Mouse (Mus musculus) layer of hippocampus, adult 8-10 months (tissue): ENCODE data around the gene Vwa8. TPM values are rescaled to one million over a fixed set of nuclear protein-coding genes. Genes with fewer than 3 reads are reported as not detected.

ENCODE experiments used
- DNase-seq, 2 experiments: peaks; one replicate each; pipeline ENCODE4 v3.0.0; 2022; ENCODE audit warnings: low spot score in 2 of 2
- total RNA-seq, 4 experiments: library from RNA; stranded (reverse); gene quantifications; 2 replicates each; pipeline ENCODE4 v1.2.4; 2022

Gene Vwa8
- total RNA-seq, 4 experiments from 2014 or later: 30.4 to 39.6 (median 34.1) TPM

DNA sequence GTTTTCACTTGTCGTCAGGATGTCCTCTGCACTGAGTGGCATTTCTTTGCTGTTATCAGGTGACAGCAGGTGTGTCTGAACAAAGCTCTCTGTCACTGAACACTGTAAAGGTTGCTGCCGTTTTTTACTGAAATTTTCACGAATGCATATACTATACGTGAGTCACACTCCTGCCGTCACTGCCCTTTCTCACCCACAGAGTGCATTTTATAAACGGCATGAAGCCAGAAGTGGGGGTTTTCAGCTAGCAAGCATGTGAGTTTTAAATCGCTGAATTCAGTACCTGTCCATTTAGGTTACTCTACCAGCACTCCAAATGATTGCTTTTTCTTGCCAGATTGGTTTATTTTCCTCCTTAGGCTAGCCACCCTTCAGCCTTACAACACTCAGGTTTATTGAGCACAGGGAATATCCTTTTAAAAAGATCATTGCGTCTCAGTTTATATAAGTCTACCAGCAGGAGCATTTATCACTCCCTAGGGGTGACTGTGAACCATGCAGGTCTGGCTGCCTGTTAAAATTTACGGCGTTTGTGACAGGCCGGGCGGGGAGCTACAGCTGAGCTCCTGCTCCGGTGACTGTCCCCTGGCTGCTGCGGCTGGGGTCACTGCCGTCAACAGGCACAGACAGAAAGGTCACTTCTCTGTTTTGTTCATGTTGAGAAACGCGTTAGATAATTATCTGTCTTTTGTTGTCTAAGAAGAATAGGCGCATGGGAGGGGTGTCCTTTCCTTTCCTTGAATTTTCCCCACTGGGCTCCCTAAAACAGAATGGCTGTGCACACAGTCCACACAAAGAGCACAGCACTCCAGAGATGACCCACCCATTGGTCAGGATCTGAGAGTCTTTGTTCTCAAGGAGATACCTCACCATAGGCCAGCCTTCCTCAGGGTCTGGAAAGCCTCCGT is 291.3 kb downstream of the Vwa8 start:
- DNase-seq: no peak

DNA sequence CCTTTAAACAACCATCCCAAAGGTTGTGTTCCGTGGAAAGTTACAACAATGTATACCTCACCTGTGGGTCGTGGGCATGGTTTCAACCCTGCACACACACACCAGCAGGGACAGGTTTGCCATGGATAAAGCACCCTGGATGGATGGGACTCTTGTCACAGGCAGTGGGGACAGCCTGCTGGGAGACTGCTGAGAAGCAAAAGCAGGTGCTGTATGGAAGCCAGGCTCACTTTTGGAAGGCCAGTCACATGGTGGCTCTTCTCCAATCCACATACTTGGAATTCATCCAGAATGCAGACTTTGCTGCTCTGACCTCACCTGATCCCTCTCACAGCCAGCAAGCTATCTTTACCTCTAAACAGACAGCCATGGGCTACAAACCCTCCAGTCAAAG is 292.0 kb downstream of the Vwa8 start:
- no peak for DNase-seq

DNA sequence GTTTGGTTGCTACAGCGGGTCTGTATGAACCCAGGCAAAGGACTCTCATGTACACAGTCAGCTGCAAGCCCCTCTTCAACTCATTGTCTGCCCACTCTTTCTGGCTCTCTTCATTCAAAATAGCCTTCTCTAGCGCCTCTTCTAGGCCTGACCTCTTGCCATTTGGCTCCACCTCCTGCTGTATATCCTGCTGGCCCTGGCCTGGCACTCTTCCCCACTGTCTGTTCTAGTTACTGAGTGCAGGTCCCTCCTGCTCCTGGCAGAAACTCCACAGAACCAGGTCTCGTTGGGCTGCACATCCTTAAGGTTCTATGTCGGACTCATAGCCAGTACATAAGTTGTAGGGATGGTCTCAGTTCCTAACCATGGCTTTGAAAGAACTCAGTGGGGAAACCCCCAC is 293.5 kb downstream of the Vwa8 start:
- no peak for DNase-seq

DNA sequence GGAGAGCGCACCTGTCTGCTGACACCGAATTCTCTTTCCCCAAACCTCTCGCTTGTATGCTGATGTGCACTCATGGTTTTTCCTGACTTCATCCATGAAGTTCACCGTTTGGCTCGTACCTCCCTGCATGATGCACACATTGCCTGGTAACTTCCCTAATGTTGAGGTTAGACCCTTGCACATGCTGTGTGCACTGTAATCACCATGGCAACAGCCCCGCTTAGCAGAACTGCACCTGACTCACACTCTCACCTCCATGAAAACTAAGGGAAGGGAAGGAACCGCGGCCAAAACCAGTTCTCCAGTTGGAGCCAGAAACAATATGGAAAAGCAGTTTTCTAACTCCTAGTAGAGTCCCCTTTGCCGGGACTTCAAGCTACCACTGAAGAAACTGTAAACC is 294.8 kb downstream of the Vwa8 start:
- DNase-seq: no peak

DNA sequence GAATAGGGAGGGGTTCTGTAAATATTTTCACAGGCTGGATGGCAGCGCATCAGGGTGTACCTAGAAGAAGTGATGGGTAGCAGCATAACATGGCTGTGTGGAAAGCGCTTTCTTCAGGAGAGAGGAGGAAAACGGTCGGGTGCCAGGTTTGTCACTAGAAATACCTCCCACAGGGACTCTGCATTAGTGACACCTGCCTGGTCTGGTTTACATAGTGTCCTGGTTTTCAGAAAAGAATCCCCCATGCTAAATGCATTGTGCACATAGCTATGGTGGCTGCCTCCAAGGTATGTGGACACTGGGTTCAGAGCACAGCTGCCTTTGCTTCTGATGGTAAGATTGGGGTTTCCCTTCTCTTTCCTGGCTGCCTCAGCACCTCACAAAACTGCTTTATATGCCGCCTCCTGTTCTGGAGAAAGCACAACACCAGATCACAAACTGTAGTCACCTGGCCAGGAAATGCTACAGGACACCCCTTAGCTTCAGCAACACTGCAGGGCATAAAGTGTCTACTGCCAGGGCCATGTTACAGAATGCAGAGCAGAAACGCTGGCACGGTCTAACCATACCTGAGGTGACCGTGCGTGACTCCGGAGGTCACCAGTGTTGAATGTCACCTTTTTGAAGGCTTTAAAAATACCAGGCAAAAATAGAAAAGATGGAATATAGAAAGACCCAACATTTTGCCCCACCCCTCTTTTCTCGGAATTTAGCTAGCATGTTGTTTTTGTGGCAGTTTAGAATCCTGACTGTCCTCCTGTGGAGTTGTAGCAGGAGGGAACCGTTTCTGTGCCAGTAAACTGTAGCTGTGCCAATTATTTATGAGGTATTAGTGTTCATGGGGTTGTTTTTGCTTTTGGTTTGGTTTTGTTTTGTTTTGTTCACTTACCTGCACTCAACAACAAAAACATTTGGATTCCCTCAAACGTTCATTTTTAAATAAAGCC is 295.7 kb downstream of the Vwa8 start:
- no peak for DNase-seq

DNA sequence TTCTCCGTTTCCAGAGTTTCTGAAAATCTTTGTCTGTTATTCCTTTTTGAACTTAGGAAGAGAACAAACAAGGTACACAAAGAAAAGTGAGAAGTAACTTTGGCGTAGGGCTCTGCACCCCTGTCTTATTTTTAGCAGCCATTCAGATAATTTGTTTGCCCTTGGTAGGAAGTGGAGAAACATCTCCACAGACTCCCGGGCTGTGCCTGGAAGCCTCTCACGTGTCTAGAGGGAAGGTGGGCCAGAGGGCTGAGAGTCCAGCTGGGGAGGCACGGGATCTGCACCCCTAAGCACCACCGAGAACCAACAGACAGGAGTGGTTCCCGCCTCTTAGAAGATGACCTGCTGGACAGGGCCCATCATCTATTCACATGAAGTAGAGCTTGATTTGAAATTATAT is 302.9 kb downstream of the Vwa8 start:
- no peak for DNase-seq

DNA sequence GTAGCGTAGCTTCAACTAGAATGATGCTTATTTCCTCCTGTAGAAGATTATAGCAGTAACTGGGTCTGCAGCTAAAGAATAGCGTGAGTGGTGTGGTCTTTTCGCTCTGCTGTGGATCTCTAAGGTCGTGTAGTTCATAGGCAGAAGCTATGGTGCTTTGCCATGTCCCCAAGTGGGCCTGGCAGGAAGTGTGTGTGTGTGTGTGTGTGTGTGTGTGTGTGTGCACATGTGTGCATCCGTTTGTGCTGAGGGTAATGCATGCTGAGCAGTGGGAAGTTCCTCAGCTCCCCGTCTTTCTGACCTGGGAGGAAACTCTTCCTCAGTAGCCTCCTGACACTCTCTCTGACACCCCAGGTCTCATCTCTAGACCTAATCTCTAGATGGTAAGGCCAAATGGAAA is 305.0 kb downstream of the Vwa8 start:
- DNase-seq: no peak

DNA sequence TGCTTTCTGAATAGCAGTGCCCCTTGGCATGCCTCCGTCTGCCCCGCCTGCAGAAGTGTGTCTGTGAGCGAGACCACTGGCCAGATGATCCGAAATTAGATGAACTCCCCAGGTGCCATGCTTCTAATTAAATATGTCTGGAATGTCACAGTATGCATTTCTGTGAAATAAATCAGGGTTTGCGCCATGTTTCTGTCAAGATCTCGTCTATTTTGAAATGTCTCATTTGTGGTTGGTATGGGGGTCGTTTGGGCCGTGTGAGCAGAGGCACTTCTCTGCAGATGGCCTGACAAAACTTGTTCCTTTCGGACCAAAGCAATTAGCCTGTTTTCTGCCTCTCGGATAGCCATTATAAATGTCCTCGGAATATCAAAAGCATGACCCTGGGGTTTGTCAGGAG is 306.1 kb downstream of the Vwa8 start:
- DNase-seq: no peak

DNA sequence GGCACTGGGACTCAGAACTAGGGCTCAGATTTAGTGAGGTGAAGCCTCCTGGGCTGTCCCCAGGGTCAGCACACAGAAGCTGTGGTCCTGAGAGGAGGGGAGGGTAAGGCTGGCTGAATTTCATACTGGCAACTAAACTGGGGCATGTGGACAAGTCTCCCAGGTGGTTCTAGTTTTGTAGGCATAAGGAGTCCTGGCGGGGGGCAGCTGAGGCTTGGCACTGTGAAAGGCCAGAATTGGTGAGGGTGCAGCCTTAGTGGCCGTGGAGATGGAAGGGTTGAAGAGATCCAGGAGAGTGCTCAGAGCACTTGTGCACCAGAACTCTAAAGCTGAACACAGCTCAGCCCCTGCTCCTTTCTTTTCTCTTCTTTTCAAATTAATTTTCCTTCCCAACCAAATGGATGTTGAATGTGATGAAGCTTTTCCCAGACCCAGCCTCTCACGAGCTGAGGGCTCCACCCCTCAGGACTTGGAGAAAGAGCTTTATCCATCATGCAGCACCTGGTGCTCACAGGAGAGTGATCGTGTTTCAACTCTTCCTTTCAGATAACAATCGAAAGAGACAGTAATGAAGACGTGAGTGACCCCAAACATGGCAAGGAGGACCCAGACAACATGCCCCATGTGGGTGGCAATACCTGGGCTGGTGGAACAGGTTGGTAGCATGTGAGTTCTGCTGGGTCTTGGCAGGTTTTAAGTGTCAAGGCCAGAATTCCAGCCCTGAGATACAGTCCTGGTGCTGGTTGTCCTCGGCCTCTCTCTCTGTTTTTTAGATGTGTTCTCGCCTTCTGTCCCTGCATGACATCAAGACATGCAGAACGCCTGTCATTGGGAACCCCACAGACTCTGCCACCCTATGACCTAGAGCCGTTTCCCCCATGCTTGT is 307.9 kb downstream of the Vwa8 start:
- no peak for DNase-seq

DNA sequence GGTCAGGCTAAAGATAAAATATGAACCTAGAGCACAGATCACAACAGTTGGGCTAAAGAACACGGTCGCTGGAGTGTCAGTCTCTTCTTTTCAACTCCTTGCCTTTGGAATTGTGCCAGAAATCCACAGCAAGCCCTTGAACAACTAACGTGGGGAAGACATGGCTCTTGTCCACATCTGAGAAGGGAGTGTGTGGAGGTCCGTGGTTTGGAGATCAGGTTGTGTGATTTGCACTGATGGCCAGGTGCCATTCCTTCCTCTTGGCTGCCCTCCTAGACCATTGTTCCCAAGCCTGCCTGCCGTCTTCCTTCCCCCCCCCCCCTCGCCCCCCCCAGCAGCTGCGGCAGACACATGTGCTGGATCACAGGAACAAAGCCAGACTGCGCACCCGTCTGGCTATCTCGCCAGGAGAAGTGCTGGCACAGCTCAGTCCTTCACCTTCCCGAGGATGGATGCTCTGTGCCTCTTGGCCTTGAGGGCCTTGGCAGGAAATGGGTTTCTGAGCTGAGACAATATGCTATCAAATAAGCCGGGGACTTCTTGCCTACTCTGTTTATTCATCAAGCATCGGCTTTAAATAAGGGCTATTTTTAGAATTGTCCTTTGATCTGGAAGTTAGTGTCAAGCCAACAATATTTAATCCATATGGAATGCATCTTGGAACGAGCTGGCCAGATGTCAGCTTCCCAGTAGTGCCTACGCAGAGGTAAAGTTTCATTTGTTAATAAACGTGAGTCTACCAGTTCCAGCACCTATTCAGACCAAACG is 308.8 kb downstream of the Vwa8 start:
- no peak for DNase-seq

DNA sequence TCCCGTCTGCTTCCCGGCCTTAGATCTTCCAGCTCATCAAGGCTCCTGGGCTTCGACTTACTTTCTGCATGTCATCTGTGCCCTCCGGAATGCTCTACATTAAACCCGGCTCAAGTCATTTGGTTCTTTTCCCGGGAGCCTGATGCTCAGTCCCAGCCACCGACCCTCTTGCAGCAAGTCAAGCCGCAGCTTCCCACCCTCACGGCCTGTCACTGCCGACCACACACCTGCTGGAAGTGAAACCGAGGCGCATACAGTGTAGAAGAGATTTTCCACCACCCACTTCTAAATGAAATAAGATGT is 309.3 kb downstream of the Vwa8 start:
- DNase-seq: no peak

DNA sequence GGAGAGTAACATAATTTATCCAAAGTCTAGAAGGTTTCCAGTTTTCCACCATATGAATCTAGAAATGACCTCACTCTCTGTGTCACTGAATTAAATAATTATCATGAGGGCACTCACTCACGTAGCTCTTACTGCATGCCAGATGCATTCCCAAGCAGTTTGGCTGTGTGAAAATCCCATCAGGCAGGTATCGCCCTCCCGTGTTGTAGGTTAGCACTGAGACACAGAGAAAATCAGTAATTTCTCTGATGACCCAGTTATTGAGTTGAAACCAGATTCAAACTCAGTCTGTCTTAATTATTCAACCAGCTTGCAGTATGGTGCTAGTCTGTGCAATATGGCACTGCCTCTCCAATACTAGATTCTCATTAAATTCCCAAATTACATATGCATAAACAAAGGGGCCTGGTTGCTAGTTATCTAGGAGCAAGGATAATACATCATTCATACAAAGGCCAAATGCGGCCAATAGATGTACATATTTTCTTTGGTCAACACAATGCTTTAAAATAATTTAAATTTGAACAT is 309.9 kb downstream of the Vwa8 start:
- DNase-seq: no peak

DNA sequence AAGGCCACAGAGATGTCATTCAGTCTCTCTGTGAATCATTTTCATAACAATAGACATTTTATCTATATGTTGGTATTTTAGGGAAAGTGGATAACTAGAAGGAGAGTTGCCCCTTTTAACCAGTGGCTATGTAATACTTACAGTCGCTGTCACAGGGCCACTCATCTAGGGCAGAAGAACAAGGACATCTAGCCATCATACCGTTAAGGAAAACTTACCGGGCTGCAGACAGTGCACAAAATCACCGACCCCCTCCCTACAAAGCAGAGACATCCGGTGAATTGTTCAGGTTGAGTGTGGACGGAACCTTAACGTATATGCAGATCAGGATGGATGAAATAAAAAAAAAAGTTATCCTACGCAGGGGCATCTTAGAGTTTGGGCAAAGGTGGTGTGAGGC is 310.6 kb downstream of the Vwa8 start:
- no peak for DNase-seq

DNA sequence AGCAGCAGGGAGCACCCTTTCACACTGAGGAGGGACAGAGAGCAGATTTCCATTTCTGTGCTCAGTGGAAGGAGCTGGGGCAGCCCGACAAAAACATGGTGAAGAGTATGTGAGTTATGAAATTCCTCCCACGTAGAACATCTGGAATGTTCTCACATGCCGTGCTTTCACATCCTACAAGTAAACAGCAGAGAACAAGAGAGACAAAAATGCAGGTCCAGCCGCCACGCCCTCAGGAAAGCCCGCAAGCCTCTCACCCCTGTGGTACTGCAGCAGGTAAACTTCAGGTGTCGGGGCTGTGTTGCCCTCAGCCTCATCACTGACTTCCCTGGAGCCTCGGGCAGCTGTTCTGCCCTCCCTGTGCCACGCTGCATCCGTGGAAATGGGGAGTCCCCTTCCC is 311.6 kb downstream of the Vwa8 start:
- no peak for DNase-seq

DNA sequence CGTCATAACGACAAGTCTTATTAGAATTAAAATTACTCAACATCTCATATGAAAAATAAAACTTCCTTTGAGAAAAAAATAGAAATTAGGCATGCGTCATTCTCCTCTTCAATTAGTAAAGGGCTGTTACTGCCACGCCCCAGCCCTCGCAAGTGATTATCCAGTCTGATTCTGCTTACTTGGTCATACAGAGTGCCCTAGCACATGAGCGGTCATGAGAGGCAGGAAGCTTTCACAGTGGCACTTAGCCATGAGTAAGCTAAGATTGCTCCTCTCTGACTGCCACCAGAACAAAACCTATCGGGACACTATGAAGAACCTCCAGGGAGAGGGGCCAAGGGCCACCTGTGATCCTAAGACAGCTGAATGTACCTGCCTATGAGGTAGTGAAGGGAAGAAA is 312.1 kb downstream of the Vwa8 start:
- no peak for DNase-seq

DNA sequence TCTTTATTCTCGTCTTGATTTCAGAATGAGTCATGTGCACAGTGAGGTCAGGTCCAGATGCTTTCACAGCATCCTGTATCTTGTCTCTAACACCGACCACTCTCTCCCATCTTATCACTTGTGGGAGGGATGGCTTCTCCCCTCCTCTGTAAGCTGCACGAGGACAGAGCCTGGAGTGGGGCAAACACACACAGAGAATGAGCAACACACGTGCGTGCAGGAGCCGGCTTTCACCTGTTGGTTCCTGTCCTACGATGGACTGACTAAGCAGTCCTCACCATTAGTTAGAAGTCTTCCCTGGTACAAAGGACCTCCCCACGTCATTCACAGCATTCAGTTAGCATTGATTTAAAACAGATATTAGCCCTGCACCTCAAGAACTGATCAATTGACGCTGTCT is 312.9 kb downstream of the Vwa8 start:
- no peak for DNase-seq

DNA sequence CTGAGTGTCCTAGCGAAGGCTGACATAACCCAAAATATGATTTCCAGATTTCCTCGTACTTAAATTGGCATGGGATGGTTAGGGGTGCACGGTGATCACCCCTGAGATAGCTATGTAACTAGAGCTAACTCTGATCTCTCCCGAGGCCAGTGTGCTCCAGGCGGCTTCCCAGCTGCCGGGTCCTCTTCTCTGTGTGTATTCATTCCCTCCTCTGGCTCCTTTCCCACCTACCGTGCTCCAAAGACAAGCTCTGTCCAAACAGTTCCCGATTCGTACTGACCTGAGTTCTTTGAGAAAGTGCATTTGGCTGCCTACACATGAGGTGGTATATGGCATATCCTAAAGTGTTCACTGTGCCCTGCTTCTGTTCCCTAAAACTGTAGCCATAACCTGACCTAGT is 313.8 kb downstream of the Vwa8 start:
- no peak for DNase-seq

DNA sequence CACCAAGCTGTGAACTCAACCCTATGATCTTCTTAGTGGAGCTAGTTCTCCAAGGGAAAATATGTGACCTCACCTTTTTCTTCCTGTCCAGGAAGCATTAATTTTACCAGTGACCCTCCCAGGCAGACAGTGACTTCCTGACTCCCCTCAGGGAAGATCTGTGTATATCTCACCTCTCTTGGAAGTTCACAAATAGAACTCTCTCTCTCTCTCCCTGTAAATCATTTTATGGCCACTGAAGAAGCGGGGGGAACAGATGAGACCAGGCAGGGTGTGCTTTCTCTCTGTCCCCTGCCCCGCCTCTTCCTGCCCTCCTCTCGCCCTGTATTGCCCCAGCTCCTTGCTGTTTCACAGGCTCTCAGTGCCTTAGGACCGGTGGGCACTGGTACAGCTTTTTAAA is 315.5 kb downstream of the Vwa8 start:
- DNase-seq: no peak

DNA sequence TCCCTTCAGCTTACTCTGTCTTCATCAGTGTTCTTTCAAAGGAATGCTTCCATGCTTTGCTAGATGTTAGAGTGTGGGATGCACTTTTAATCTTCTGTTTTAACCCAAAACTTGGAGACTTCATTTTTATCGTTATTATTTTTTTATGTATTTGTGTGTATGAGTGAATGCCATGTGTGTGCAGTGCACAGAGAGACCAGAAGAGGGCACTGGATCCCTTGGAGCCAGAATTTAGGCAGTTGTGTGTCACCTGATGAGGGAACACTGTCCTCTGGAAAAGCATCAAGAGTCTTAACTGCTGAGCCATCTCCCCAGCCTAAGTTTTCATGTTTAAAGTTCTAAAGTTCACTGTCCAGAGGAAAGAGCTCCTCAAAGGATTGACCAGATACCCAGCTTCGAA is 316.1 kb downstream of the Vwa8 start:
- DNase-seq: no peak

DNA sequence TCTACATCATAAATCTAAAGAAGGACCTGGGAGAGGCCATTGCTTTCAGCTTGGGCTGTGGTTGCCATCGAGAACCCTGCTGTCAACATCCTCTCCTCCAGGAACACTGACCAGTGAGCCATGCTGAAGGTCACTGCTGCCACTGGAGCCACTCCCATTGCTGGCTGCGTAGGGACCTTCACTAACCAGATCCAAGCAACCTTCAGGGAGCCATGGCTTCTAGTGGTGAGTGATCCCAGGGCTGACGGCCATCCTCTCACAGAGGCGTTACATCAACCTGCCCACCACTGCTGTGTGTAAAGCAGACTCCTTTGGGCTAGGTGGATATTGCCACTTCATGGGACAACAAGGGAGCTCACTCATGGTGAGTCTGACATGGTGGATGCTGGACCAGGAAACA is 325.7 kb downstream of the Vwa8 start:
- peak in 1 of 2 experiments; percentile 1 for DNase-seq

DNA sequence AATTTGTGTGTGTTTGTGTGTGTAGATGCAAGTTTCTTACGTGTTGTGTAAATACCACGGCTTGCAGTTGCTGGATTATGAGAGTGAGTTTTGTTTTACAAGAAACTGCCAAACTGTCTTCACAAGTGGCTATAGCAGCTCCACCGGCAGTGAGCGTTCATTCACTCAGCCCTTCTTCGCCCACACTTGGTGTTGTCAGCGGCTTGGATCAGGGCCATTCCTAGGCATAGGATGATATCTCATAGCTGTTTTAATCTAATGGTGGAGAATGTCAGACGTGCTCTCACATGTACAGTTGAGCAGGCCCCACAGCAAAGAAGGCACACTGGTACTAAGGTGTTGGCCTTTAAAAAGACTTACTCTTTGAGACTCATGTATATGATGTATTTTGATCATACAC is 328.9 kb downstream of the Vwa8 start:
- DNase-seq: no peak
